8 mouse cellular contexts compared by ENCODE assay signal in the genomic region with DNA sequence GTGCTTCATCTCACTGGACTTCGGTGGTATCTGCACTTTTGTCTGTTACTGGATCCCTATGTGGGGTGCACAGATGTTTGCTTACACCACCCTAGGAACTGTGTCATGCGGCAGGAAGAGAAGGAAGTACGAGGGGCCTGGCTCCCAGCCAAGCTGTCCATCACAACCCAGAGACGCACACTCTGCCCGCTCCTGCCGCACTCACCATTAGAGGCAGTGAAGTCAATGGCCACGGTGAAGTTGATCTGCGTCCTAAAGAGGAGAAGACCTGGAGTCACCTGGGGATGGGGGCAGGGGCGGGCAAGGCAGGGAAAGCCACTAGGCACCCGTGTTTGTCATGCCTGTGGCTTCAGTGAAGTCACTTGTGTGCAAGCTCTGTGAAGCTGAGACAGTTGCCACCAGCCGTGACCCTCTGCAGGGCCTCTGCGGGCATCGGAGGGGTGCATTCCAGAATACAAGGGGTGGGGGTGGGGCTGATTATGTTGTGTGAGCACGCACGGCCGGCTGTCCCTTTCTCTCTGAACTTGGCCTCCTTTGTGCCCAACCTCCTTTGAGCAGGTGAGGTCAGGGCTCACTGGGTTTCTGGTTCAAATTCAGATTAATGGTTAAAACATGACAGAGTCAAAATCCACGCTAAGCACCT. TPM values are rescaled to one million over a fixed set of nuclear protein-coding genes. Genes with fewer than 3 reads are reported as not detected.
A peak's percentile ranks its signal among the peaks of the same experiment; 100 is the strongest.
DNase-seq lines count a peak whose midpoint lies in the region; ATAC-seq and TF ChIP-seq lines count a peak whose summit lies in the region.

No protein-coding gene starts in this region.

- no peaks in the 10 kb centered on the region for H3K27me3 ChIP-seq in hindbrain, embryonic 14.5 days (ENCODE audit: control insufficient read depth, insufficient read depth, low read length)

- 7% methylated on average over 17 of the region's 17 CpGs for WGBS in hindbrain, embryonic 14.5 days

- H3K4me3 ChIP-seq in hindbrain, embryonic 14.5 days (replicated peaks; ENCODE audit: low read length) = no peak overlapping the region
- H3K4me3 ChIP-seq in left cerebral cortex, adult 2 months = no peak overlapping the region

- H3K36me3 ChIP-seq in hindbrain, embryonic 14.5 days (replicated peaks; ENCODE audit: control insufficient read depth, insufficient read depth) = no peaks in the 10 kb centered on the region

- intact Hi-C loops in left cerebral cortex, postnatal 4 days (cut with DNase I) = no loop called here
- intact Hi-C loops in left cerebral cortex, adult 2 months (cut with DNase I) = no loop called here

- H3K4me2 ChIP-seq in hindbrain, embryonic 14.5 days (replicated peaks) = no peak overlapping the region

- ATAC-seq in common myeloid progenitor, adult 5-6 weeks (replicated peaks; ENCODE audit: low read depth, poor library complexity, severe bottlenecking) = peak; percentile 80
- no peak for ATAC-seq in hindbrain, embryonic 14.5 days (ENCODE audit: low FRiP score)

- peak overlapping the region; percentile 76 for H3K27ac ChIP-seq in hindbrain, embryonic 14.5 days
- no peak overlapping the region for H3K27ac ChIP-seq in left cerebral cortex, adult 2 months

- H3K9me3 ChIP-seq in hindbrain, embryonic 14.5 days (ENCODE audit: control insufficient read depth, low read length) = no peaks in the 10 kb centered on the region

- no peak for TF ChIP-seq CTCF in left cerebral cortex, adult 2 months (IDR thresholded peaks at IDR 0.05)

- peak; percentile 32 for DNase-seq in left cerebral cortex, postnatal 4 days
- no peak for DNase-seq in left cerebral cortex, adult 11 months (ENCODE audit: low spot score)
- peak; percentile 54 for DNase-seq in hindbrain, embryonic 14.5 days (ENCODE audit: low spot score)
- peak; percentile 66 to 67 for DNase-seq in lung, adult 18-20 months
- DNase-seq in retina, postnatal 1 day = peak; percentile 69
- no peak for DNase-seq in cerebellum, adult 8-10 months
- no peak for DNase-seq in left cerebral cortex, adult 2 months (ENCODE audit: extremely low spot score in 1 of 2, low spot score in 2 of 2)

- H3K4me1 ChIP-seq in hindbrain, embryonic 14.5 days (replicated peaks; ENCODE audit: control insufficient read depth, insufficient read depth, low read length) = peaks cover 16% of the 10 kb centered on the region; the same call in 1 of the 2 replicates

- no peak overlapping the region for H3K9ac ChIP-seq in hindbrain, embryonic 14.5 days

RNA-seq across cellular contexts. Expression of a gene that starts 50.6 kb away (rescaled TPM):
- total RNA-seq in left cerebral cortex, postnatal 4 days (2021) = 1 to 10 TPM in 1 of 2 experiments, under 1 TPM in 1; 0.54 to 1.0 TPM
- 147 and 213 TPM in 2 replicates for total RNA-seq in common myeloid progenitor, adult 5-6 weeks (2017)
- polyA plus RNA-seq in hindbrain, embryonic 14.5 days (2014; fragmentation: Nextera tagmentation; extraction: Ambion mirVana) = not detected in 2 replicates
- under 1 TPM in 1 of 2 experiments, not detected in 1; 0.32 TPM for total RNA-seq in left cerebral cortex, adult 2 months (2021)

Comparison
In these comparisons a context has a peak if more than half of its experiments do, and no peak if none do; other contexts are left out.
1. DNase-seq: peak in left cerebral cortex, postnatal 4 days (single experiment), hindbrain, embryonic 14.5 days (single experiment), lung, adult 18-20 months (2 of 2) and retina, postnatal 1 day (single experiment); none in left cerebral cortex, adult 11 months (single experiment), cerebellum, adult 8-10 months (single experiment) and left cerebral cortex, adult 2 months (0 of 2).
2. RNA of a gene that starts 50.6 kb away (total RNA-seq): 147 to 213 TPM in common myeloid progenitor, adult 5-6 weeks; 0.54 to 1.0 TPM in left cerebral cortex, postnatal 4 days and 0.32 TPM in left cerebral cortex, adult 2 months; every median in the first group is over 10 times any median in the second.